21 mouse cellular contexts compared by ENCODE assay signal in the genomic region with DNA sequence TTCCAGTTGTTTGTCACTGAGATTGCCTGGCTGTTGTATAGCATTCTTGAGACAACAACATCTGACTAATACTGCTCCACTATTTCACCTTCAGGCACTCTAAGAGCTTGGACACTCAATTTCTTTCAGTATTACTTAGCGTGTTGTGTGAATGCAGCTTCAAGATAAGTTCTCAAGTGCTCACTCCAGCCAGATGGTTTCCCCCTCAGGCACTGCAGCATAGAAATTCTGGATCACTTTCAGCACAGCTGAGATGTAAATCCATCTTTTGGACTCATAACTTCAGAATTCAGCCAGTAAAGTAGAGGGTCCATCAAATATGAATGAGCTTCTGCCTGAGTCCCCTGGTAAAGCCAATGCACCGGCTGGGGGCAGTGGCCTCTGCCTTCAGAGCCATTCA.
"Had no signal": no experiment of that assay in that cellular context is flagged by ENCODE, and none has a peak within 500 bp of the region (broad histone marks: within the 10 kb centered on the region; RNA-seq: fewer than 3 reads in every experiment).

No protein-coding gene starts in this region.

- H3K9me3 ChIP-seq: heart, embryonic 10.5 days; heart, embryonic 12.5 days; hindbrain, embryonic 10.5 days; hindbrain, embryonic 12.5 days; intestine, embryonic 15.5 days; kidney, embryonic 15.5 days; limb, embryonic 13.5 days; limb, embryonic 15.5 days; liver, embryonic 13.5 days had no signal

- H3K27me3 ChIP-seq: heart, embryonic 12.5 days; hindbrain, embryonic 12.5 days; intestine, embryonic 15.5 days; kidney, embryonic 15.5 days; limb, embryonic 13.5 days; limb, embryonic 15.5 days; liver, embryonic 13.5 days had no signal

- ATAC-seq: forebrain, postnatal 0 days; inflammation-experienced regulatory T-cells, adult 6 months; intestine, embryonic 15.5 days; intestine, postnatal 0 days had no signal

- H3K27ac ChIP-seq: heart, embryonic 10.5 days; hindbrain, embryonic 10.5 days; hindbrain, embryonic 12.5 days; hindbrain, embryonic 14.5 days; intestine, embryonic 15.5 days; kidney, embryonic 15.5 days; kidney, postnatal 0 days; limb, embryonic 13.5 days; limb, embryonic 15.5 days; liver, embryonic 13.5 days had no signal

- DNase-seq: forebrain, postnatal 0 days; gastrocnemius, postnatal 14 days; heart, adult 18-20 months; heart, postnatal 10 days; heart, postnatal 4 days; layer of hippocampus, adult 9-11 months; layer of hippocampus, postnatal 36 days; left cerebral cortex, postnatal 4 days; liver, embryonic 13.5 days had no signal

- H3K4me2 ChIP-seq: heart, embryonic 12.5 days; hindbrain, embryonic 12.5 days; hindbrain, embryonic 14.5 days; intestine, embryonic 15.5 days; kidney, embryonic 15.5 days; limb, embryonic 13.5 days; limb, embryonic 15.5 days; liver, embryonic 13.5 days had no signal

- H3K9ac ChIP-seq: forebrain, postnatal 0 days; heart, embryonic 12.5 days; hindbrain, embryonic 12.5 days; hindbrain, embryonic 14.5 days; intestine, embryonic 15.5 days; kidney, embryonic 15.5 days; limb, embryonic 13.5 days; limb, embryonic 15.5 days; liver, embryonic 13.5 days had no signal

- H3K36me3 ChIP-seq: heart, embryonic 10.5 days; heart, embryonic 12.5 days; hindbrain, embryonic 10.5 days; hindbrain, embryonic 12.5 days; intestine, embryonic 15.5 days; kidney, embryonic 15.5 days; limb, embryonic 13.5 days; limb, embryonic 15.5 days; liver, embryonic 13.5 days had no signal

- H3K4me1 ChIP-seq: heart, embryonic 10.5 days; heart, embryonic 12.5 days; hindbrain, embryonic 10.5 days; hindbrain, embryonic 12.5 days; intestine, embryonic 15.5 days; kidney, embryonic 15.5 days; limb, embryonic 13.5 days; limb, embryonic 15.5 days; liver, embryonic 13.5 days had no signal

- H3K4me3 ChIP-seq: heart, embryonic 10.5 days; heart, embryonic 12.5 days; hindbrain, embryonic 10.5 days; hindbrain, embryonic 12.5 days; intestine, embryonic 15.5 days; kidney, embryonic 15.5 days; limb, embryonic 13.5 days; limb, embryonic 15.5 days; liver, embryonic 13.5 days had no signal
